Mouse (Mus musculus) ES-E14 (cell line): ENCODE results near the gene Lipc. TPM values are rescaled to one million over a fixed set of nuclear protein-coding genes. Genes with fewer than 3 reads are reported as not detected.

Experiments
- DNase-seq: peaks from one replicate; pipeline ENCODE4 v3.0.0-alpha.2; 2013; ENCODE audit warnings: low read depth, low spot score
- H3K27ac ChIP-seq: 2 replicates; pipeline ENCODE4 v1.5.1; 2012; ENCODE audit warnings: low read depth, mild to moderate bottlenecking, low read length, moderate library complexity, mixed read lengths; ENCODE audit not compliant: poor library complexity, insufficient read depth, severe bottlenecking
- H3K36me3 ChIP-seq: 2 replicates; pipeline ENCODE4 v1.6.1; 2012; ENCODE audit warnings: mild to moderate bottlenecking, low read length, moderate library complexity, mixed read lengths; ENCODE audit not compliant: control insufficient read depth, poor library complexity, insufficient read depth, severe bottlenecking
- H3K4me1 ChIP-seq, 2 experiments: fragments of 150-350 bp in 1 of 2; sonication (generic) in 1 of 2; 2 replicates each; pipeline ENCODE4 v1.6.1; 2012; ENCODE audit warnings: low read length in 2 of 2, mild to moderate bottlenecking in 1 of 2, mixed read lengths in 1 of 2; ENCODE audit not compliant: control insufficient read depth in 2 of 2, insufficient read depth in 2 of 2, poor library complexity in 1 of 2
- H3K4me3 ChIP-seq, 2 experiments: fragments of 150-350 bp in 1 of 2; sonication (generic) in 1 of 2; 2 replicates each; pipeline ENCODE4 v1.5.1; 2012; ENCODE audit warnings: low read length in 2 of 2, low read depth in 1 of 2, mild to moderate bottlenecking in 1 of 2, mixed read lengths in 1 of 2; ENCODE audit not compliant: insufficient read depth in 1 of 2, poor library complexity in 1 of 2, severe bottlenecking in 1 of 2
- H3K9ac ChIP-seq: 2 replicates; pipeline ENCODE4 v1.6.1; 2012; ENCODE audit warnings: low read depth, mild to moderate bottlenecking, low read length, mixed read lengths; ENCODE audit not compliant: poor library complexity, insufficient read depth, severe bottlenecking
- H3K9me3 ChIP-seq: fragments of 150-350 bp; sonication (generic); 2 replicates; pipeline ENCODE4 v1.6.1; 2012; ENCODE audit warnings: low read depth, mild to moderate bottlenecking, low read length; ENCODE audit not compliant: control insufficient read depth, insufficient read depth
- CHD2 ChIP-seq: IDR thresholded peaks from 2 replicates; pipeline ENCODE4 v1.6.1; 2014; ENCODE audit warnings: mild to moderate bottlenecking, low read depth, low read length, inconsistent platforms
- HCFC1 ChIP-seq: IDR thresholded peaks from 2 replicates; pipeline ENCODE4 v1.6.1; 2012; ENCODE audit warnings: low read length, inconsistent platforms, borderline replicate concordance; ENCODE audit not compliant: insufficient read depth
- MAFK ChIP-seq: IDR thresholded peaks from 2 replicates; pipeline ENCODE4 v1.6.1; 2014; ENCODE audit warnings: mild to moderate bottlenecking, low read depth, low read length, inconsistent platforms; ENCODE audit not compliant: insufficient read depth
- ZC3H11A ChIP-seq: IDR thresholded peaks from 2 replicates; pipeline ENCODE4 v1.6.1; 2012; ENCODE audit warnings: low read depth, mild to moderate bottlenecking, inconsistent platforms, low read length, borderline replicate concordance
- ZNF384 ChIP-seq: IDR thresholded peaks from 2 replicates; pipeline ENCODE4 v1.6.1; 2012; ENCODE audit warnings: low read depth, low read length, inconsistent platforms
- in situ Hi-C, 2 experiments: fragments of 600-800 bp; cut with MboI; formaldehyde crosslinking; loops; one replicate each; pipeline ENCODE4 v1.15.1; 2025; ENCODE audit warnings: low sequenced_read_pairs in 2 of 2, inconsistent platforms in 1 of 2; ENCODE audit not compliant: unreplicated experiment in 2 of 2
- total RNA-seq: library from RNA; depleted of rRNA; stranded (reverse); fragments of 300-350 nt; gene quantifications from 2 replicates; pipeline ENCODE4 v1.2.3, GENCODE M21; 2012

Lipc gene
- total RNA-seq, 1 experiment = 0.36 TPM

- peaks cover 3 to 6% of the 10 kb centered on the region in 2 experiments; a peak in 3 of 4 replicates for H3K4me1 ChIP-seq
- no peak for DNase-seq
- no peak overlapping the region for H3K4me3 ChIP-seq
- H3K27ac ChIP-seq = no peak overlapping the region
- H3K36me3 ChIP-seq = no peaks in the 10 kb centered on the region
- TF ChIP-seq HCFC1 (no peak), ZNF384 (no peak), MAFK (no peak), ZC3H11A (no peak), CHD2 (no peak)
- H3K9me3 ChIP-seq = no peaks in the 10 kb centered on the region
- in situ Hi-C loops = no loop called here
- H3K9ac ChIP-seq = no peak overlapping the region
Measured at GRCm38 (mm10) chr9:70790621-70791020, 161.4 kb downstream of the Lipc start.

- H3K4me3 ChIP-seq = no peak overlapping the region
- no peaks in the 10 kb centered on the region for H3K9me3 ChIP-seq
- H3K4me1 ChIP-seq = no peaks in the 10 kb centered on the region
- no peak for DNase-seq
- TF ChIP-seq HCFC1 = no peak
- TF ChIP-seq ZC3H11A = no peak
- TF ChIP-seq MAFK = no peak
- TF ChIP-seq CHD2 = no peak
- TF ChIP-seq ZNF384 = no peak
- H3K9ac ChIP-seq = no peak overlapping the region
- no peaks in the 10 kb centered on the region for H3K36me3 ChIP-seq
- H3K27ac ChIP-seq = no peak overlapping the region
- in situ Hi-C loops = no loop called here
Measured at GRCm38 (mm10) chr9:70788705-70789104, 163.3 kb downstream of the Lipc start.

GRCm38 (mm10) chr9:70782191-70782590 is 169.8 kb downstream of the Lipc start:
- no peak overlapping the region for H3K9ac ChIP-seq
- H3K4me3 ChIP-seq = no peak overlapping the region
- H3K4me1 ChIP-seq = peaks cover 0 to 2% of the 10 kb centered on the region in 2 experiments; a peak in 1 of 4 replicates
- H3K36me3 ChIP-seq = no peaks in the 10 kb centered on the region
- no peaks in the 10 kb centered on the region for H3K9me3 ChIP-seq
- in situ Hi-C loops = no loop called here
- no peak for TF ChIP-seq MAFK
- TF ChIP-seq HCFC1 = no peak
- no peak for TF ChIP-seq ZC3H11A
- no peak for TF ChIP-seq ZNF384
- no peak for TF ChIP-seq CHD2
- DNase-seq = no peak
- no peak overlapping the region for H3K27ac ChIP-seq

GRCm38 (mm10) chr9:70775517-70775916 is 176.5 kb downstream of the Lipc start:
- no peak for TF ChIP-seq HCFC1
- no peak for TF ChIP-seq MAFK
- TF ChIP-seq ZC3H11A = no peak
- TF ChIP-seq ZNF384 = no peak
- TF ChIP-seq CHD2 = no peak
- no peak overlapping the region for H3K27ac ChIP-seq
- in situ Hi-C loops = no loop called here
- no peak for DNase-seq
- no peak overlapping the region for H3K4me3 ChIP-seq
- H3K4me1 ChIP-seq = no peaks in the 10 kb centered on the region
- H3K9ac ChIP-seq = no peak overlapping the region
- no peaks in the 10 kb centered on the region for H3K9me3 ChIP-seq
- no peaks in the 10 kb centered on the region for H3K36me3 ChIP-seq

GRCm38 (mm10) chr9:70760974-70761373 is 191.1 kb downstream of the Lipc start:
- no peak overlapping the region for H3K27ac ChIP-seq
- H3K4me1 ChIP-seq = no peaks in the 10 kb centered on the region
- TF ChIP-seq ZC3H11A = no peak
- no peak for TF ChIP-seq CHD2
- TF ChIP-seq HCFC1 = no peak
- TF ChIP-seq ZNF384 = no peak
- no peak for TF ChIP-seq MAFK
- H3K9me3 ChIP-seq = no peaks in the 10 kb centered on the region
- no peak overlapping the region for H3K9ac ChIP-seq
- H3K36me3 ChIP-seq = no peaks in the 10 kb centered on the region
- in situ Hi-C loops = no loop called here
- no peak for DNase-seq
- H3K4me3 ChIP-seq = no peak overlapping the region
